Mouse (Mus musculus) thymus, adult 18-20 months (tissue): ENCODE measurements around the gene Jam3.

ENCODE experiments used
- DNase-seq, 2 experiments: peaks; one replicate each; pipeline ENCODE4 v3.0.0; 2022; ENCODE audit warnings: mixed read lengths in 2 of 2

Jam3 gene

DNA sequence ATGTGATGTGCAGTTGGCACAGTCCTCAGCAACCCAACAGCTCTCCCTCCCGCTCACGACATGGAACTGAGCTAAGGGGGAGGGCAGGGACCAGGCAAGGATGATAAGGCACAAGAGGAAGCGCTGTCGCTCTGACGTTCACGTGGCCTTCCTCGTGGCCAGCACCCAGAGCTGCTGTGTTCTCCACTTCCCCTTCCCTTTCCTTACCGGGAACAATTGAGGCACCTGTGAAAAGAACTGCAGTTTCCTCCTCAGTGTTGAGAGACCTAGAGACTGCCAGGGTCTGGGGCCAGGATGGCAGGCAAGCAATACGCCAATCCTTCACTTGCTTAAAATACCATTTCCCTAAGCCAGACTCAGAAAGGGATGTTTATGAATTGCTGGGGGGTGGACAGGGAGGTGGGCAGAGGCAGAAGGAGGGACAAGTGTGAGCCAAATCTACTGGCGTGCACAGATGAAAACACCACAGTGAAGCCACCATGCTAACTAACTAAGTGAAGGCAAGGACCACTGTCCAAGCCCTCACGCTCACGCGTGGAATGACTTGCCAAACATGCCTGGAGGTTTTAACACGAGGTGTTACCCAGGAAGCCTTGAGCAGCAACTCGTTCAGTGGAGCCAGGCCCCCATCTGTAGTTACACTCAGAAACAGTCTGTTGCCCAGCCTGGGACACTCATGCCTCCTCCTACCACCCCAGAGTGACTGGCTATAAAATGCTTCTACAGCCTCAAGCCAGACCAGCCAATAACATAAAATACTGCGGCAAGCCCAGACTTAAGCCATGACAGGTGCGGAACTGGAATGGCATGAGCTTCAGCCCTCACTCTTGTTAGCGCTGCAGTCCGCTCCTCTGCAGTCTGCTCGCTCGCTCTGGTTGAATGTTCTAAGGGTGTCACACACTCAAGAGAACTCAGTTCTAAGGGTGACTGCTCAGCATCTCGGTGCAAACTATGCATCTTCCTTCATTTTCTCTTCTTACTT lies 45.4 kb downstream of the Jam3 start:
- no peak for DNase-seq

- no peak for DNase-seq
Measured at GRCm38 (mm10) chr9:27108451-27108850, 46.8 kb downstream of the Jam3 start.

DNA sequence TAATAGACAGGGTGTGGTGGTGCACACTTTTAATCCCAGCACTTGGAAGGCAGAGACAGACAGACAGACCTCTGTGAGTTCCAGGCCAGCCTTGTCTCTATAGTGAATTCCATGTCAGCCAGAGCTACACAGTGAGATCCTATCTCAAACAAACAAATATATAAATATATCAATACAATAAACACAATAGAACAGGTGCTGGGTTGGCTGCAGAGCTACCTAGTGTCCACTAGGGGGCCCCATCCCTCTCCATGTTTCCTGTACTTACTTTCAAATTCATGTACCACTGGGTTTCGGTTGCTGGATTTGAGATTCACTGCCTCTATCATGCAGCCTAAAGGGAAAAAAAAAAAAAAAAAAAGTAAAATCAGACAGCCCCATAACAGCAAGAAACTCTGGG lies 49.1 kb downstream of the Jam3 start:
- no peak for DNase-seq

DNA sequence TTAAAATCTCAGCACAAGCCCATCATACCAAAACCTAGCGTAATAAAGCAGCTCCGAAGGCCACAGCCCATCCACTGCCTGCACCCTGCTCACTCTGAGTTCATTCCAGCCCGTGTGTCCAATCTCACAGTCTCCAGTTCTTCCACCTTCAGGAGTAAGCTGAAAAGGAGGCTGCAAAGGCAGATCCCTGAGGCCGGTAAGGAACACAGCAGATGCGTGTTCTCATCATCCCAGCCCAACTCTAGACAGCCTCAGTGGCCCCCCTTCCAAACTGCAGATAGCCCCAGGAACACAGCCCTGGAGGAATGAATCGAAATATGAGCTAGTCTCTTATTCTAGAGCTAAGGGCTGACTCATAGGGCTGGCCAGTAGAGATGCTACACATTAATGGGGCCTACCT lies 53.8 kb downstream of the Jam3 start:
- DNase-seq = no peak

DNA sequence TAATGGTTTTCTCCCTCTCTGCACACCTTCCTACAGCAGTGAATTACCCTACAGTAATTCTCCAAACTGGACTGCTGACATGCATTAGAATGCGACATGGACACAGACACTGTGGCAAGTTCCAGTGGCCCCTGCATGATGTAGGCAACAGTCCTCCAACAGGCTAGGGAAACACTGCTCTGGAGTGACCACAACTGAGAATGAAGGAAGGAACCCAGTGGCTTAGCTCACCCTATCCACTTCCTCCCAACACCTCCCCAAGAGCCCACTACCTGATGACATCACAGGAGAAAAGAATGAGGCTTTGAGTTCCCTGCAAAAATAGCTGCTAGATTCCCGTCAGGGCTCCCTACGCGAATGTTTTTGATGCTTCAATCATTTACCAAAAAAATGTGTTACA lies 55.7 kb downstream of the Jam3 start:
- DNase-seq = no peak

DNA sequence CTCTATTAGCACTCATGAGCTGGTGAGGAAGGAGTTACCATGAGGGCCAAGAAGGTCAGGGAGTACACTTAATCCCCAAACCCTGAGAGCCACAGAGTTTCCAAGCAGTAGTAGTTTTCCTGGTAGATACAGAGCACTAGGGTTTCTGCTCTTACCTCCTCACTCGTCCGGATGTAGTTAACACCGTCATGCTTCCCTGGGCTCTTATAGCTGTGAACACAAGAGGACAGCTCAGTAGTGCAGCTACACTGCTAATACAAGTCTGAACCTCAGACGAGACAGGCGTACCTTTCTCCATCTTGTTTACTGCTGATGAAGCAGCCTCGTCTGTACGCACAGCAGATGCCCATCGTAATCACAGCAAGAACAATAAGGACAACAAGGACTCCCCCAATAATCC lies 56.7 kb downstream of the Jam3 start:
- no peak for DNase-seq

- DNase-seq = no peak
Measured at GRCm38 (mm10) chr9:27098092-27098491, 57.1 kb downstream of the Jam3 start.

- DNase-seq = no peak
Measured at GRCm38 (mm10) chr9:27092916-27093315, 62.3 kb downstream of the Jam3 start.

GRCm38 (mm10) chr9:27090801-27091775 lies 64.1 kb downstream of the Jam3 start:
- no peak for DNase-seq

DNA sequence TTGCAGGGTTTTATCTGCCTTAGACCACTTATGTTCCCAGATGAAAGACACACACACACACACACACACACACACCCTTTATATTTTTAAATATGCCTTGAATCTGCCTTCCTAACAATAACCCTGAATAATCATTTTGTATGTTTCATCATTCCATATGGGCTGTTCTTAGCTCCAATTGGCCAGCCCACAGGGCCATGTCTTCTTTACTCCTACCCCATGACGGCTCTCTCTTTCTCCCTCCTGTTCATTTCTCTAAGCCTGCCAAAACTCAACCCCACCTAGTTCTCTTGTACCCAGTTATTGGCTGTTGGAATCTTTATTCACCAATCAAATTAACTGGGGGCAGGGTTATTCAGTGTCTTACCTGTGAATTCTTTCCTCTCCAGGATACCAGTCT lies 65.1 kb downstream of the Jam3 start:
- DNase-seq = no peak

- no peak for DNase-seq
Measured at GRCm38 (mm10) chr9:27087402-27087801, 67.8 kb downstream of the Jam3 start.

GRCm38 (mm10) chr9:27086256-27086655 lies 69.0 kb downstream of the Jam3 start:
- no peak for DNase-seq

DNA sequence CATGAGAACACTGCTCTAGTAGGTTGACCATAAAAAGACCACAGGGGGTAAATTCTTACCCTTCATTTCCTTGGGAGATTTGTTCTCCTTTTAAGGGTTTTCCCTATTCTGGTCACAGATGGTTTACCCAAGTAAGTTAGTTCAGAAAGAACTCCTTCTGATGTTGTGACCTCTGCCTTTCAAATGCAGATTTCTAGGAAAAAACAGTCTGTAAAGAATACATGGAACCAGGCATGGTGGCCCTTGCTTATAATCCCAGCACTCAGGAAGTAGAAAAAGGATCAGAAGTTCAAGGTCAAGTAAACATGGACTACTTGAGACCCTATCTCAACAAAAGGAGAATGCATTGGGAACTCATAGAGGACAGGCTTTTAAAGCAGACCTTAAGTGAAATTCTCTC lies 79.4 kb downstream of the Jam3 start:
- no peak for DNase-seq

DNA sequence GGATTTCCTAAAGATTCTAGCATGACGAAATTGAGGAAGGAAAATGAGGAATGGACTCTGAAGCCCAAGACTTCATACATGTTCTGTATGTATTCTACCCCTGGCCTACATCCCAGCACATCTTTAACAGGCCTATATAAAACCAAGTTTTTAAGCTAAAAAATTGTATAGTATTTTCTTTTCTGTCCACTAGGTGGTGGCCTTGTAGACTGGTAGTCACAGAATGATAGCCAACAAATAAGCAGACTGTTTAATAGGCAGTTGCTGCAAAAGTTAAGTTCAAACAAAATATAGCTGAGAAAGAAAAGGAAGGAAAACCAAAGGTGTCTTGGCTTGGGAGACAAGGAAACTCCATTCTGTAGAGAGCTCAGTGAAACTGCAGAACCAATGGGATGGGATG lies 80.5 kb downstream of the Jam3 start:
- DNase-seq = no peak

DNA sequence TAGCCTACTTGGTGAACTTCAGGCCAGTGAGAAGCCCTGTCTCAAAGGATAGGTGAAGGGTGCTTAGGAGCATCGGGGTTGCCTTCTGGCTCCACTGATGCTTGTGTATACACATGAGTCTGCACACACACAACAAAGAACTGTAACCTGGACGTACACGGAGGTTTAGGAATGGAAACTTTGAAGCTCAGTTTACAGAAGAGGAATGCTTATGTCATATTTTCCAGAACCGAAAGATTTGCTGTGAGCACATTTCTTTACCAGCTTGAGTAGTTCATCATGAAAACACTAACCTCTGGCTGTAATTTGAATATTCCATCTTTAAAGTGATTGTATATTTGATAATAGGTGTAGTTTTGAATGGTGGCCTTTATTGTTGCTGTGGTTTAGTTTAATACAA lies 84.3 kb downstream of the Jam3 start:
- DNase-seq = no peak

DNA sequence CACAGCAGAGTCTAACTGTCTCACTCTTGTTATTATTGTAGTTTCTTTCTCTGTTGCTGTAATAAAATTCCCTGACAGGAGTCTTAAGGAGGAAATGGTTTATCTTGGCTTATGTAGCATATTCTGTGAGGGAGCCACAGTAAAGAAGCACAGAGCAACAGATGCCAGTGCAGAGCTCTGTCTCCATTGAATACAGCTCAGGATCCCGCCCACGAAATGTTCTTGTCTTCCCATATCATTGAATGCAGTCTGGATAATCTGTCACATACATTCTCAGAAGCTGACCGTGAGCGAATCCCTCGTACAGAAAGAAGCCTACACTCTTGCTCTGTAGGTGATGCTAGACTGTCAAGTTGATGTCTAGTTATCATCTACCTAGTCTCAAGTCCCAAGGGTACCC lies 96.9 kb downstream of the Jam3 start:
- no peak for DNase-seq

DNA sequence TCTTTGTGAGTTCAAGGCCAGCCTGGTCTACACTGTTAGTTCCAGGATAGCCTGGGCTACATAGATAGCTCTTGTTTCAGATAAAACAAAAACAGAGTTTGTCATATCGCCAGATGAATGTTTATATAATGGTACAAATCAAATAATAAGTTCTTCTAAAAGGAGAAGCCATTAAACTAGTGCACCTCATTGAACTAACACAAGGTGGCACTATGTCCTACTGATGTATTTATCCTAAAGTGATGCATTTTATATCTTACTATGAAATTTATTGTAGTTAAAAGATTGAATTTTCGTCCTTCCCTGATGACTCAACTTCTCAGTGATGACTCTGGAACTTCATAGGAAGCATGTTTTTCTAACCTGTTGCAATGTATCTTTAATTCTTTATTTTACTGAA lies 105.7 kb downstream of the Jam3 start:
- no peak for DNase-seq
